Mouse (Mus musculus) cerebellum, adult 9-10 months (tissue): ENCODE results near the gene St8sia2.
"Not testable (repeated sequence)": the region's sequence is repeated elsewhere in the genome, so short reads cannot be mapped to it uniquely, and the experiment has no call there.

Source experiments
- DNase-seq: peaks from one replicate; pipeline ENCODE4 v3.0.0; 2022

St8sia2 gene

DNA sequence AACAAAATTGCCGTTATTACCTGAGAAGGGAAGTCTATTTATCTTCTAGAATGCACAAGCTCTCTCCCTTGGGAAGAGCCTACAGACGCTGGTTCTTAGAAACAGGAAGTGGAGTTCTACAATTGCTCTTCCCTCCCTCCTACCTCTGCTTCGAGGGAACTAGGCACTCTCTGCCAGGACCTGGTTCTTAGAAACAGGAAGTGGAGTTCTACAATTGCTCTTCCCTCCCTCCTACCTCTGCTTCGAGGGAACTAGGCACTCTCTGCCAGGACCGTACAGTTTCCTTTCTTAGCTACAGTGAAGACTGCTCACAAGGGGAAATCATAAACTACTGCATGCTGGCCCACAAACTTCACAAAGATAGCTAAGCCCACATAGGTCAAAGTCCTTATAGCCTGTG is 41.3 kb downstream of the St8sia2 start:
- DNase-seq = not testable (repeated sequence)

DNA sequence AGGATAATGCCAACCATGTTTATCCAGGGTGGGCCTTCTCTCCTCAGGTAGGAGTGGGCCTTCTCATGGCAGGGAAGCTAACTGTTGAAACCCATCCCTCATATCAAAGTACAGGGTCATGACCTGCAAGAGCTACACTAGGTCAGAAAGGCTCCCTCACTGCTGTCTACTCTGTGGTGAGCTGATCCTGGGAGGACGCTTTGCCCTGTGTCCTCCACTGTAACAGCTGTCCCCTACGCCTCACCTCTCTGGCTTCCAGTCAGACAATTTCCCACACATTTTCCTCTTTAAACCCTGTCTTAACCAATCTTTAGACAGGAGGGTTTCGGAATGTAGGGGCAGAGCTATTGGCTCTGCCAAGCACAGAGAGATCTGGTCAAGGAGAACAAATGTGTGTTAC is 48.3 kb downstream of the St8sia2 start:
- no peak for DNase-seq

DNA sequence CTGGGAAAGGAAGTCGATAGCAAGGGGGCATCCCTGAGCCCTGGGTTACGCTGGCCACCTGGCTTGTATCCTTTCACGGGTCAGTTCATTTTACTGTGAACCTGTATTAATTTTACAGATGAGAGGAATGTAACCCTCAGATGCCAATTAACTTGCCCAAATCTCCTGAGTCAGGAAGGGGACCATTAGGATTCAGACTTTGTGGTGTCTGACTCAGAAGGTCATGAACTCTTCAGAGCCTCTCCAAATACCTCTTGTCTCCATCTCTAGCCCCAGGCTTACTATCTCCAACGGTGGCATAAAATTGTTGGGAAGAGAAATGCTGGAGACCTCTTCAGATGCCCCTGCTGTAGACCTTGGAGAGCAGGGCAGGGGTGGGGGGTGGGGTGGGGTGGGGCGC is 51.1 kb downstream of the St8sia2 start:
- no peak for DNase-seq

DNA sequence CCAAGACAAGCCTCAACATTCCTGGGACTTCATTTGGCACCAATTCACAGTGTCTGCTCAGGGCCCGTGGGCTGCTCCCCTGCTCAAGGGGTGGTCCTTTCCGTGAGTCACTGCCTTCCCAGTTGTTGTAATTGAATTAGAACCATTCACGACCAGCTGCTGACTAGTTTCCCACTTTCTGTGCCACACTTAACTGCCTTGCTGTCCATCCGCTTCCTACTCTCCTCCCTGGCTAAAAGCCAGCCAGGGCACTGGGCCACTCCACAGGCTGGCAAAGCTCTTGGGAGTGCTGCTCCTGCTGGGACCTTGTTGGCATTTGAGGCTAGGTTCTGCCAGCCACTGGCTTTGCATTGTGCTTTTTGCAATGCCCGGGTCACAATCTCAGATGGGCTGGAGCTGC is 59.0 kb downstream of the St8sia2 start:
- DNase-seq = peak; percentile 50

DNA sequence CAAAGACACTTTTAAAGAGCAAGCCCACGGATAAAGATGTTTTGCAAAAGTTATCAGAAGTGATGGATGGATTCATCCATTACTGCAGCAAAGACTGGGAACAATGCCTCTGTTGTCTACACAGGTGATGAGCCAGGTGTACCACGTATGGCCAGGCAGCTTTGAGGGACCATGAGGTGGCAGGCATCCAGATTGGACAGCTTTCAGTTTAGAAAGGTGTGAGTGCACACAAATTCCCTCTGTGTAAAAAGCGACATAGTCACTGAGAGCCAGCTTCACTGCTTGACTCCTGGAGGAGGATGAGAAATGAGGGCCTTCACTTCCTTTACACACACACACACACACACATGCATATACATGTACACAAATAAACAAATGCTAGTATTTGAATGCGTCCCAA is 60.4 kb downstream of the St8sia2 start:
- DNase-seq = peak; percentile 8

DNA sequence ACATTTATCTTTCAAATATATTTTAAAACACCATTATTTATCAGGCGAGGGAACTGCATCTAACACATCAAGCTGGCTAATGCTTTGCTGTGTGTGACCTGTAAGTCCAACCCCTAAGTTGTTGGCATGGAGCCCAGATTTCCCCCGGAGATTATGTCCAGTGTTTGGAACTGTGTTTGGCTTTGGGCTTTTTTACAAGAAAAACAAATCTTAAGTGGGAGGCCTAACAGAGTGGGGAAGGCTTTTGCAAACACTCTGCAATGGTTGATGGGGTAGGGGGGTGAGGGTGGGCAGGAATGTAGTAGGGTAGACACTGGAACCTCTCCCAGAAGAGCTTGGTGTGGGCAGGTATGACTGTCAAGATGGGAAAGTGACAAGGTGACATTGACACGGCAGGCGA is 71.8 kb downstream of the St8sia2 start:
- no peak for DNase-seq

DNA sequence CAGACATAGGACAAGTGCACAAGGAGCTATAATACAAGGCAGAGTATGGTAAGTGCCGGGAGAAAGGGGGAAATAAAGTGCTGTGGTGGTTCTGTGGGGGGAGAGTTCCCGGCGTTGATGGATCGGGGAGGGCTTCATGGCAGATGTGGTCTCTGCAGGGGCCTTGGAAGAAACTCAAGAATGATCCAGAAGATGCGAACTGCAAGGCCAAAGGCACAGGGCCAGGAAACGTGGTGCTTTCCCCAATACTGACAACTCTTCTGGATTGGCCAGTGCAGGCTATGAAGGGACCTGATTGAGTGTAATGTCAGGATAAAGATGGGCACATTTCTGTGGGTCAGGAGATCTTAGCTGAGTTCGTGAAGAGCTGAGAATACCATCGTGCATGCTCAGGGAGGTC is 74.3 kb downstream of the St8sia2 start:
- DNase-seq = no peak

DNA sequence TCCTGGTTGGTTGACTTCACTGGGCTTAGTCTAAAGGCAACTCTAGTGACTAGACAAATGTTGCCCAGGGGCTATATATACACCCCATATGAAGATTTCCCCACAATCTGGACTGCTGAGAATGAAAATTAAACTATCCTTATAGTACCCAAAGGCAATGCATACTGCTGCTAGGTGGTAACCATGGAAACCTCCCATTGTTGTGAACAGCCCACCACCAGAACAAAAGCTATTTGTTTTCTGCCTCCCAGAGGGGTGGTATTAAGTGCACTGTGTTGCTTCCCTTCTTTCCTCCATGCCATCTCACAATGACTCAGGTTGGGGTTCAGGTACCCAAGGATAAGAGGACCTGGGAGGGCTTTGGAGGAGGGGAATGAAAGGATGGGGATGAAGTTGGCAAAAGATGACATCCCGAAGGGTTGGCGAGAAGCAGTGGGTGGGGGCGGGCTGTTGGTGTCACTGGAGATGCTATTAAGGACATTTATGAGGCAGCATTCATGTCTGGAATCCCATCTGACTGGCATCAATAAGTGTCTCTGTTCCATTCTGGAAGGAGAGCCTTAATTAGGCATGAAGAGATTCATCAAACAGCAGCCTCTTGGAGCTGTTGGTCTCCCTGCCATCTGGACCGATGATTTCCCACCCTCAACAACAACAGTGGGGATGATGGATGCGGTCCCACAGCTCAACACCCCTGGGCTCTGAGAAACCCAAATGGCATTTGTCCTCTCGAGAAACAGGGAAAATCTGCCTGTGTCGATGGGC is 75.3 kb downstream of the St8sia2 start:
- DNase-seq = no peak

DNA sequence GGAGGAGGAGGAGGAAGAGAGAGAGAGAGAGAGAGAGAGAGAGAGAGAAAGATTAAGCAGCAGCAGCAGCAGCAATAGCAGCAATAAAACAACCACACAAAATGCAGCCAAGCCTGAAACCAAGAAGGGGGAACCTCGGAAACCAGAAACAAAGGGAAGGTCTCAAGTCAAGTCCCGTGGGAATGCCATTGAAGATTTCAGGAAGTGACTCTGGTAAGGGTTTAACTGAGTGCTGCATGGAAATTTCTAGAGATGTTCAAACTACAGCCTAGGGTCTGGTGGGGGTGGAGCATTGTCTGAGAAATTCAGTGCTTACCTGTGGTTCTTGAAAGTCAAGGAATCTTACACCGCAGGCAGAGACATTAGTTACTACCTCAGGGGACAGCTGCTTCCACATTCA is 77.4 kb downstream of the St8sia2 start:
- no peak for DNase-seq

DNA sequence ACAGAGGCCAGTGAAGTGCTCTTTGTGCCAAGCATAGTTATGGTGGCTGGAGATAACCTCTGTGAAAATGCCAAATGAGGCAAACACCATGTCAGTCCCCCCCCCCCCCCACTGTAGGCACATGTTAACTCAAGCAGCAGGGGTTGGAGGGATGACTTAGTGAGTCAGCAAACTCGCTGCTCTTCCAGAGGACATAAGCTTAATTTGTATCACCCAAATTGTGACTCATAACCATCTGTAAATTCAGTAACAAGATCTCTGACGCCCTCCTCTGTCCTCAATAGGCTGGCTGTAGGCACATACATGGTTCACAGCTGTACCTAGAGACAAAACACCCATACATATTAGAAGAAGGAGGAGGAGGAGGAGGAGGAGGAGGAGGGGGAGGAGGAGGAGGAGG is 77.8 kb downstream of the St8sia2 start:
- DNase-seq = no peak

DNA sequence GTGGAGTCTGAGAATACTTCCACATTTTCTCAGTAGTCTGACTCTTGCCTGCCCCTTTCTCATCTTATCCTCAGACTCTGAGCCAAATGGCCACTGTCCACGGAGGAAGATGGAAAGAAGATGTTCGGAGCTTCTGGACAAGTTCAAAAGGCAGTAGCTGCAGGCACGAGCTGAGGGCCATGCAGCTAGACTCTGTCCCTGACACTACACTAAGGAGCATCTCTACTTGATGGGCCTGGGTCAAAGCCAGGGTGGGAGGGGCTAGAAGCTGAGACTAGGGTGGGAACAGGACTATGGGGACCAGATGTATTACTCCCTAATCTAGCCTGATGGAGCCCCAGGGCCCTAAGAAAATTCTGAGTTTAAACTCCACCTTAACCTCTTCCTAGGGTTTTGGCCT is 80.5 kb downstream of the St8sia2 start:
- no peak for DNase-seq

DNA sequence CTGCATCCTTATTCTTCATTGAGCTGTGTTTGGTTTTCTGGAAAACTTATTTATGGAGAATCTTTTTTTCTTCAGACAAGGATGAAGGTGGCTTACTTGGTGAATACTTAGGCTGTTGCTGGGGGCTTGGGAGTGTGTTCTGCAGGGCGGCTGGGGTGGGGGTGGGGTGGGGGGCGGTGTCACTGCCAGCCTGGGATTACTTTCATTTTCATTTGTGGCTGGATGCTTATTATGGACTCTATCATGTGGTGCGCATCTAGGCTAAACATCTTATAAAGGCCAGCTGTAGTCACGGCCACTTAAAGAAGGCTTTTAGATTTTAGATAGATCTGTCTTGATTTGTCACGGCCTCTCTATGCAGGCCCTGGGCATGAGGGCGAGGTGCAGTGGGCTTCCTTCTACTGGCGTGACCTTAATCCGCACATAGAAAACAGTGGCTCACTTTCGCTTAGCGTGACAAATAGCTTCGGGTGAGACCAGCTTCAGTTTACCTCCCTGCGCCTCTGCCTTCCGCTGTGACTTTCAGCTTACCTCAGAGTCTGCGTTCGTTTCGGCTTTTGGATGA is 92.5 kb downstream of the St8sia2 start:
- no peak for DNase-seq

DNA sequence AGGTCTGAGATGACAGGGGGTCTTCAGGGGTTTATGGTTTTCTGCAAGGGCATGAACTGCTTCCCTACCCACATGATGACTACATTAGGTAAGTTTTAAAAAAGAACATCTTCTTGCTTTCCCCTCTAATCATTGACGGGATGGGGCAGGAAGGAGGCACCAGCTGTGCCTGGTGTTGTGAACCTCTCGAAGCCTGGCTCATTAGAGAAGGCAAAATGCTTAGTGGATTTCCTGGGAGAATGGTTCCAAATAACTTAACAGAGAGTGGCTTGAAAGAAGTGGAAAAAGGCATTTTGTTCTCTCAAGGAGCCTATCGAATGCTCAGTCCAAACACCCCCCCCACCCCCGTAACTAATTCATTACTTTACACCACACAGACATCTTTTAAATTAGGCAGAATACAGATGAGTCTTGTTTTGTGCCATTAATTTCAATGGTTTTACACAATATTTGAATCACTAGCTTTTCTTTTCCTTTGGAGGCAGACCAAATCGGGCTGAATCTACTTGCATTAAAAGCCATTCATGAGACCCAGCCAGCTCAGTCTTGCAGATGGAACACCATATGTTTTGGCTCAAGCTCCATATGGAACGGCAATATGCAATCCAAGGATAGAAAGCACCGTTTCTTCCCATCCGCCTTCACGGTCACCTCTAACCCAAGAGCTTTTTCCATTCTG is 95.7 kb downstream of the St8sia2 start:
- peak; percentile 94 for DNase-seq

DNA sequence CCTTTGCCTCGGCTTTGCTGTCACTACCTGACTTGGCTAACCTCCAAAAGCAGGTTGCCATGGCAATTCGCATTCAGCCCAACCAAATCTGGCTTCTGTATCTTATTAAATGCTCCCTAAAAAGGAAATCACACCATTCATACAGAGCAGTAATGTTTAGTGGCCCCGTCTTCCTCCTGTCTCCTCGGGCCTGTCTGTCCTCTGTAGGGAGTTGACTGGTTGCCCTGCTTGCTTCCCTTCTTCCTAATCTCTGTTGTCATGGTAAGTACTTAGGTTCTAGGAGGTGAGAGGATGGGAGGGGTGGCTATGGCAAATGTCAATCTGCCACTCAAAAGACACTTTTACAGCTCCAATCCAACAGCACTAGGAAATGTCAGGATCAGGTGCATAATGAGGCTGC is 101.6 kb downstream of the St8sia2 start:
- DNase-seq = no peak

DNA sequence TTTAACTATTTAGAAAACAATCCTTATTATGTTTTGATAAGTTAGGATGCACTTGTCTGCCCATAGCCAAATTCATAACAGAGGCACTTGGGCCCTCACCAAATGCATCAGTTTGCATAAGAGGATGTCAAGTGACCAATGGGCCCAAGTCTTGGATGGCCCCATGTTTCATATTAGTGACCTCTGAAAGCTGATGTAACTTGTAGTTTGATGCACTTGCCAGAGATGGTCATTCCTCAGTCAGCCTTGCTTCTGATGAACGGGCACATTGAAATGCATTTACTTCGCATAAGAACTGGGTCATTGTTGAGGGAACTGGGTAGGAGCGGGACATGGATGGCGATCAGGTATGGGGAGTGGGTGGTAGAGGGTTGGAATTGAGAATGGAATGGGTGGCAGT is 102.6 kb downstream of the St8sia2 start:
- no peak for DNase-seq

DNA sequence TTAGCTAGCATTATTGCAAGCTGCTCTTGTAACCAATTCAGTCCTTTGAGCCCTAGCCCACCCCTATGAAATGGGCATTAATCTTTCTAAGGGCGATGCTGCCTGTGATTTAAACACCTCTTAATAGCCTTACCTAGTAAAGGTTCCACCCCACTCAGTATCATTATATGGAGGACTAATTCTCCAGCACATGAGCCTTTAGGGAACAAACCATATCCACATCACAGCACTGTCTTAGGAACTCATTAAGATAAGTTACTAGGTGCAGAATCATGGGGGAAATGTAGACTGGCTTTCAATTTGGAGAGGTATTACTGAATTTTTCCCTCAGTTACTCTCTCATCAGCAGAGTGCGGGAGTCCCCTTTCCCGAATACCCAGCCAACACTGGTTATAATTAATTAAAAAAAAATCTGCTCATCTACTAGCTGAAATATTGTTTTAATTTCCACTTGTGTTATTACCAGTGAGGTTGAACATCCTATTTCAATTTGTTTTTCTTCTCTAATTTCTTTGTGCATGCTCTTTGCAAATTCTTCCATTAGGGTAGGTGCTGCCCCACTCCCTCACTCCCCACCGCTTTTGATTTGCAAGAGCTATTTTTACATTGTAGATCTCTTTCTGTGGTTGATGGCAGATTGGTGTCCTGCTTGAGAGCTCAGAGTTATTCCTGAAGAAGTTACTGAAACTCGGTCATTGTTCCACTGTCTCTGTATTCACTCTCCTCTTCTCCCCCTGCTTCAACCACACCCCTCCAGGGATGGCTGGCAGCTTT is 103.9 kb downstream of the St8sia2 start:
- no peak for DNase-seq

DNA sequence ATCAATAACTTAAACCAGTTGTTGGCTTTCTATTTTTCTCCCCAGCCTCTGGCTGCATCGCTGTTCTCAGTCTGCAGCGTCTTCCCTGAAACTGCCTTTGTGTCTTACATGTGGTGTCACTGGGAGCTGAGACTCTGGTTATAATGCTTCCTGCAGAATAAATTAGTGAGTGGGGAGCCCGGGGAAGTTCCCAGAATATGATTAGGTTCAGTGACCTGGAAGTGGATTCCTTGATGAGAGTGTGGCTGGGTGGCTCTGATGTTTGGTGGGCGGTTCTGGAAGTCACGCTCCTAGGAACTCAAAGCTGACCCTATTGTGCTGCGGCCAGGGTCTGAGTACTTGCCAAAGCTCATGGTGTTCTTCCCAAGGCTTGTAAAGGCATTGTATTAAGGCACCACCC is 119.0 kb downstream of the St8sia2 start:
- DNase-seq = no peak

DNA sequence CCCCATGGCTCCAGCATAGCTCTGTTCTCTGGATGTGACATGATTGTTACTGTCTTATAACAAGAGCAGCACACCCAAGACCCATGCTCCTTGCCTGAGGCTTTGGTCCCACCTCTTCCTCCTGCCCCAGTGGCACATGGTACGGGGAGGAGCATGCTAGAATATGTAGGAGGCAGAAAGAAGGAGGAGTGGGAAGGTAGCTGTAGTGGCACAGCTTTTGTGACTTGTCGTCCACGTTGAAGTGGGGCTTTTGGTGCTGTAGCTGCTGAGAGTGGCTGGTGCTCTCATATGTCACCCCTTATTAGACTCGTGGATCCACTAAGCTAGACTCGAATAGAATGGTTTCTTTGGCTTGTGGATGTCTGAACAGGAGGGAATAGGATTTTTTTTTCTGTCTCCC is 121.7 kb downstream of the St8sia2 start:
- no peak for DNase-seq

DNA sequence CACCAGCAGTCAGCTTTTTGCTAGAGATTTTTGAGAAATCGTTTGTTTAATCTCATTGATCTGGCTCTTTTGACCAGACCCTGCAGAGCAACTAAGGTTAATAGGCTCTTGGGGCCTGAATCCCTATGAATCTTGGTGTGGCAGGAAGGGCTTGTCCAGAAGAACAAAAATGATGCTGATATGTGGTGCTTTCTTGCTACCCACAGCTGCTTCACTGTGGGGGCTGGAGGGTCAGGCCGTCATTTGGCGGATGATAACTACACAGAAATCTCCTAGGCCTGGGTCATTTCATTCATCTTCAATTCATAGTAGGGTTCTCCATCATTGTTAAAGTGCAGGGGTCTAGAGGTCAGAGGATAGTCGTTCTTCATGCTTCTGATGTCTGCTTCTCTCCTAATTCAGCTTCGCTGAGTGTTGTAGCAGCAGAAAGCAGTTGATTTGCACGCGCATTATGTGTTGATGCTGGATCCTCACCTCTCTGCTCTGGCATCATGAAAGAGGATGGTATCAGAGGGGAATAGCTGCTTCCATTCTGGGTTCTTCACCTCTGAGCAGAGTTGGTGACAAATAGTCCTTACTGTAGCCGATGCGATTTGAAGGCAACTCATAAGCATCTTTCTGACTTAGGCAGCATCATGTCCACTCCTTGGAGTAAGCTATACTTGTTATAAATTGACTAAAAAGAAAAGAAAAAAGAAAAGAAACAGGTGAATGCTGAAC is 122.4 kb downstream of the St8sia2 start:
- DNase-seq = no peak

DNA sequence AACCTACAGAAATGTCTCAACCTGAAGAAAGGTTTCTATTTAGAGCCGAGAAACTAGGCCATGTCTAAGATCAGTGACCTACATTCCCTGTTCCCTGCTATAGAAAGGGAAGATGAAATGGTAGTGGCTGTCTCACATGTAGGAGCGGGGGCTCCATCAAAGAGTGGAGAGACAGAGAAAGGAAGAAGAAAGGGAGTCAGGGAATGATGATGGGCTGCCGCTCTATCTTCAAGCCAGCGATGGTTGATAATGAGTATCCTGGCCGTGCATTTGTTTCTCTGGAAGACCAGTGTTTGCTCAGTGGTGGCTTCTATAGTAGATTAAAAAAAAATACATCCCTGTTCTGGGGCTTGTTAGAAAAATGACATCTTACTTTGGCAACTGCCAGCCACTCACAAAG is 123.0 kb downstream of the St8sia2 start:
- no peak for DNase-seq
